Mouse (Mus musculus) cortical plate, adult 2 months (tissue): ENCODE data around the gene Cdc42bpb.

Experiments
- CTCF ChIP-seq: fragments of 200-500 bp; IDR thresholded peaks from 2 replicates; pipeline ENCODE4 v1.5.1; 2011; ENCODE audit warnings: mild to moderate bottlenecking, control low read depth, low read length; ENCODE audit not compliant: insufficient read depth; ENCODE audit errors: extremely low read depth
- POLR2A ChIP-seq: fragments of 200-500 bp; IDR thresholded peaks from 2 replicates; pipeline ENCODE4 v1.6.1; 2011; ENCODE audit warnings: mild to moderate bottlenecking, low read length, control low read depth; ENCODE audit not compliant: insufficient read depth; ENCODE audit errors: extremely low read depth

GRCm38 (mm10) chr12:111349540-111350231 is 27.8 kb downstream of the Cdc42bpb start:
- no peak for TF ChIP-seq POLR2A
- no peak for TF ChIP-seq CTCF
